Mouse (Mus musculus): ENCODE data around the gene Zfp990. TPM values are rescaled to one million over a fixed set of nuclear protein-coding genes. Genes with fewer than 3 reads are reported as not detected.
"Not testable (repeated sequence)": the region's sequence is repeated elsewhere in the genome, so short reads cannot be mapped to it uniquely, and the experiment has no call there.

The Zfp990 gene
- not detected for total RNA-seq (2018; cell fraction: chromatin; rRNA removed)
- not detected for total RNA-seq (2018; cell fraction: cytosol; rRNA removed)
- not detected for total RNA-seq (2018; cell fraction: nucleus; rRNA removed)
- not detected in 3 replicates for polyA plus RNA-seq (2018)

DNA sequence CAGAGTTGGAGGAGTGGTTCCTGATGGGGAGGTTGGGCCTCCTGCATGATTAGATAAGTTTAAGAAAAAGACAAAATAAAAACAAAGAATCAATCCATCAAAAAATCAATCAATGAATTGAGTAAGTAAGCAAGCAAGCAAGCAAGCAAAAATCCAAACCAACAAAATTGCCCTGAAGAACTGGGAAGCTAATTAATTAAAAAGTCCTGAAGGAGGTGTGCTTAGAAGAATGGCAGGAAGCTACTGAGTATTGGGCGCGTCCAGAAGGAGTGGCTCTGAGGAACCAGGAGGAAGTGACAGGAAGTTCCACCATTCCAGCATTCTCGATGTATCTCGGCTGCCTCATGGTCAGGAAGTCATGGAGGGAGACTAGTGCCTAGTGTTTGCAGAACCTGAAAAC is at the start of gene Zfp990:
Zfp990 (plus strand) TSS at position 301 of the 400 bp plus-strand sequence.
- not testable (repeated sequence) for H3K4me3 ChIP-seq (ENCODE audit: inconsistent target); H3K36me3 ChIP-seq (ENCODE audit: inconsistent target); H3K79me2 ChIP-seq (ENCODE audit: inconsistent target); H3K27ac ChIP-seq
- 80% methylated on average over 2 of the region's 4 CpGs for WGBS (ENCODE audit: missing documents)

DNA sequence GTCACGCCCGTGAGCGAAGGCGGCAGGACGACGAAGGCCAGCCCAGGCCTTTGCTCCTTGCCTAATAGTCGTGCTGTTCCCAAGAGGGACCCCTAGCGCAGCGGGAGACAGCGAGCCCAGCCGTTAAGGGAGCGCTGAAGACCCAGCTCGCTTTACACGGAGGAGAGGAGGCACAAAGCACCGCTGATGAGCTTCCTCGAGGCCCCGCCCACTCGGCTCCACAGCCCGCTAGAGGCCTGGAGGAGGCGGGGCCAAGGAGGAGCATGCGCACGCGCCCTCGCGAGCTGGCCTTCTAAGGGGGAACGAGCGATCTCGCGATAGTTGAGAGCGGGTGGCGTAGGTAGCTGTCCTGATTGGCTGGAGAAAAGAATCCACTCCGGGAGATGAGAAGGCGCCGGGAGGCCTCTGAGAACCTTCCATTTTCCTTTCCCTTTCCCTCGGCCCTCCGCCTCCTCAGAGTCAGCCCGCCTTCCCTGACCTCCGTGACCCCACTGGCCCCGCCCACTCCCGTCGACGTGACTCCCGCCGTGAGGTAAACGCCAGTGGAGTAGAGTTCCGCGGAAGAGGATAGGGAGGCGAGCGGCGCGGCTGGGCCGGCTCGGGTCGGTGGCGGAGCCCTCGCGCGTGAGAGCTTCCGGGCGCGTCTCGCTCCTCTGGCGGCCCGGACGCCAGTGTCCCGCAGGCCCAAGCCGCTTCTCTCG is 46.9 kb upstream of the Zfp990 start:
- not testable (repeated sequence) for H3K4me3 ChIP-seq (ENCODE audit: inconsistent target); H3K79me2 ChIP-seq (ENCODE audit: inconsistent target)

DNA sequence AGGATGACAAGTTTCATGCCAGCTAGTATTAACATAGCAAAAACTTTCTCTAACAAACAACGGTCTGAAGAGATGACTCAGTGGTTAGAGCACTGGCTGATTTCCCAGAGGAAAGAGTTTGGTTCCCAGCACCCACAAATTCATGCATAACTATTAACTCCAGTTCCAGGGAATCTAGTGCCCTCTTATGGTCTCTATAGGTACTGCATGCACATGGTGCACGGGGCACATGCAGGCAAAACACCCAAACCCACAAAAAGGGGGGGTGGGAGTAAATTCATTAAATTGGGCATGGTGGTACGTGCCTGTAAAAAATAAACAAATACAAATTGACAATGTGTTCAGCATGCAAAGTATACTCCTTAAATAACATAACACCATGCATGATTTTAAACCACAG is 32.4 kb upstream of the Zfp990 start:
- 77% methylated on average over 3 of the region's 3 CpGs for WGBS (ENCODE audit: missing documents)
- Histone ChIP-seq H3K36me3 (ENCODE audit: inconsistent target) (no peaks in the 10 kb centered on the region), H3K27ac (no peak overlapping the region), H3K79me2 (ENCODE audit: inconsistent target) (no peaks in the 10 kb centered on the region), H3K4me3 (ENCODE audit: inconsistent target) (no peak overlapping the region)

More for the DNA sequence above, 46.9 kb upstream of the Zfp990 start:
- 48% methylated on average over 19 of the region's 68 CpGs for WGBS (ENCODE audit: missing documents)
- H3K36me3 ChIP-seq (ENCODE audit: inconsistent target); H3K27ac ChIP-seq: not testable (repeated sequence)

GRCm38 (mm10) chr4:145480699-145481098 is 29.9 kb upstream of the Zfp990 start:
- not testable (repeated sequence) for H3K36me3 ChIP-seq (ENCODE audit: inconsistent target); H3K79me2 ChIP-seq (ENCODE audit: inconsistent target); H3K27ac ChIP-seq; H3K4me3 ChIP-seq (ENCODE audit: inconsistent target)
- WGBS (ENCODE audit: missing documents), result 83% methylated on average over 8 of the region's 8 CpGs

- H3K79me2 ChIP-seq (ENCODE audit: inconsistent target), result no peaks in the 10 kb centered on the region
- no peak overlapping the region for H3K27ac ChIP-seq
- no peaks in the 10 kb centered on the region for H3K36me3 ChIP-seq (ENCODE audit: inconsistent target)
- H3K4me3 ChIP-seq (ENCODE audit: inconsistent target), result no peak overlapping the region
Observed at GRCm38 (mm10) chr4:145489396-145489795, 21.2 kb upstream of the Zfp990 start.

- no peak overlapping the region for H3K27ac ChIP-seq
- 78% methylated on average over 10 of the region's 11 CpGs for WGBS (ENCODE audit: missing documents)
- no peaks in the 10 kb centered on the region for H3K79me2 ChIP-seq (ENCODE audit: inconsistent target)
- H3K4me3 ChIP-seq (ENCODE audit: inconsistent target), result no peak overlapping the region
- no peaks in the 10 kb centered on the region for H3K36me3 ChIP-seq (ENCODE audit: inconsistent target)
Observed at GRCm38 (mm10) chr4:145492132-145492531, 18.4 kb upstream of the Zfp990 start.

DNA sequence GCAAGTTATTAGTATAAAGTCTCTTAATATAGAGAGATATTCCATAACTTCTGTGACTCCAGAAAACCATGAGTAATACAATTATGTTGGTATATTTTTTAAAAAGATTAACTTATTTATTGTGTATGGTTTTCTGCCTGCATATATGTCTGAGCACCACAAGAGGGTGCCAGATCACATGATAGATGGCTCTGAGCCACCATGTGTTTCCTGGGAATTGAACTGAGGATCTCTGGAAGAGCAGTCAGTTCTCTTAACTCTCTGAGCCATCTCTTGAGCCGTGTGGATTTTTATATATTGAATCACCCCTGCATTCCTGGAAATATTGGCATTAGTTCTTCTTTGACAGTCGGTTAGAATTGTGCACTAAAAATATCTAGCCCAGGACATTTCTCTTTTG is 17.2 kb upstream of the Zfp990 start:
- H3K4me3 ChIP-seq (ENCODE audit: inconsistent target); H3K36me3 ChIP-seq (ENCODE audit: inconsistent target); H3K79me2 ChIP-seq (ENCODE audit: inconsistent target); H3K27ac ChIP-seq: not testable (repeated sequence)
- WGBS (ENCODE audit: missing documents), result 77% methylated on average over 2 of the region's 2 CpGs

GRCm38 (mm10) chr4:145514637-145515036 is 4.1 kb downstream of the Zfp990 start:
- H3K36me3 ChIP-seq (ENCODE audit: inconsistent target); H3K79me2 ChIP-seq (ENCODE audit: inconsistent target): not testable (repeated sequence)
- WGBS (ENCODE audit: missing documents), result 49% methylated on average over 2 of the region's 2 CpGs

DNA sequence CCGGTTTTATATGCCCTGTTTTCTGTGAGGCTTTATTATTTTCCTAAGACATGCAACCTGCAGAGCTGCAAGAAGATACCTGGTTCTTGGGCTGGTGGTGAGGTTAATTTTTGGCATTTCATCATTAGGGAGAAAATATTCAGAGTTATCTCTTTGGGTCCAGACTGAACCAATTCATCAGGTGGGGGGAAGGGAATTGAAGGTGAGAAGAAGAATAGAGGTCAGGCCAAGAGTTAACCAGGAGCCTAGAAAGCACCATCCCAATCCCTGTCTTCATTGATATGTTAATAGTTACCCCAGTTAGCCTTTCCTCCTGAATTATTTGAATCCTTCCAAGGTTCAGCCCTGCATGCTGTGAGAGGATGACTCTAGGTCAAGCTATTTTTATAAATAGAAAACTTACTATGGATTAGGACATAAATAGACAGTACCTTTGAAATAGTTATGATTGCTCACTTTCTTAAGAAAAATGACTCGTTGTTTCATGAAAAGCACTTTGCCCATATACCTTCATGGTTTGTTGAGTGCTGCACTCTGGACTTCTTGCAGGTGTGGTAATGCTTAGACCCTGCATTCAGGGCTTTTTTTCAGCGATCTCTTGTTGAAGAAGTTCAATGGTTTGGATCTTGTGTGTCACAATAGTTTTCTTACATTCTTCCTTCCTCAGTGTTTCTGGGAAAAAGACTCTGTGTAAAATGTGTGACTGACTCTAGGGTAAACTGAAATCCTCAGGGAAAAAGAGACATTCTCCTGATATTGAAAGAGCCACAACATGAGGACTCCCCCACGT is 5.4 kb downstream of the Zfp990 start:
- WGBS (ENCODE audit: missing documents), result 82% methylated on average over 4 of the region's 4 CpGs

More at GRCm38 (mm10) chr4:145514637-145515036, 4.1 kb downstream of the Zfp990 start:
- H3K27ac ChIP-seq; H3K4me3 ChIP-seq (ENCODE audit: inconsistent target): not testable (repeated sequence)

GRCm38 (mm10) chr4:145517391-145517790 is 6.8 kb downstream of the Zfp990 start:
- H3K79me2 ChIP-seq (ENCODE audit: inconsistent target); H3K36me3 ChIP-seq (ENCODE audit: inconsistent target); H3K4me3 ChIP-seq (ENCODE audit: inconsistent target); H3K27ac ChIP-seq: not testable (repeated sequence)
- no CpG with 5 or more reads among the region's 1 CpGs for WGBS (ENCODE audit: missing documents)

More for the DNA sequence above, 5.4 kb downstream of the Zfp990 start:
- H3K27ac ChIP-seq; H3K36me3 ChIP-seq (ENCODE audit: inconsistent target); H3K79me2 ChIP-seq (ENCODE audit: inconsistent target); H3K4me3 ChIP-seq (ENCODE audit: inconsistent target): not testable (repeated sequence)

GRCm38 (mm10) chr4:145543861-145544260 is 33.3 kb downstream of the Zfp990 start:
- not testable (repeated sequence) for H3K4me3 ChIP-seq (ENCODE audit: inconsistent target); H3K27ac ChIP-seq; H3K36me3 ChIP-seq (ENCODE audit: inconsistent target); H3K79me2 ChIP-seq (ENCODE audit: inconsistent target)
- WGBS (ENCODE audit: missing documents), result 80% methylated on average over 5 of the region's 5 CpGs

GRCm38 (mm10) chr4:145545106-145545505 is 34.5 kb downstream of the Zfp990 start:
- H3K79me2 ChIP-seq (ENCODE audit: inconsistent target); H3K36me3 ChIP-seq (ENCODE audit: inconsistent target); H3K27ac ChIP-seq; H3K4me3 ChIP-seq (ENCODE audit: inconsistent target): not testable (repeated sequence)
- WGBS (ENCODE audit: missing documents), result 27% methylated on average over 2 of the region's 2 CpGs

GRCm38 (mm10) chr4:145545734-145546349 is 35.3 kb downstream of the Zfp990 start:
- WGBS (ENCODE audit: missing documents), result 86% methylated on average over 6 of the region's 6 CpGs
- not testable (repeated sequence) for H3K27ac ChIP-seq; H3K4me3 ChIP-seq (ENCODE audit: inconsistent target); H3K36me3 ChIP-seq (ENCODE audit: inconsistent target); H3K79me2 ChIP-seq (ENCODE audit: inconsistent target)

- H3K79me2 ChIP-seq (ENCODE audit: inconsistent target); H3K4me3 ChIP-seq (ENCODE audit: inconsistent target); H3K36me3 ChIP-seq (ENCODE audit: inconsistent target); H3K27ac ChIP-seq: not testable (repeated sequence)
- WGBS (ENCODE audit: missing documents), result 96% methylated on average over 3 of the region's 3 CpGs
Observed at GRCm38 (mm10) chr4:145546477-145546876, 35.9 kb downstream of the Zfp990 start.

GRCm38 (mm10) chr4:145556680-145557079 is 46.1 kb downstream of the Zfp990 start:
- Histone ChIP-seq H3K36me3 (ENCODE audit: inconsistent target) (no peaks in the 10 kb centered on the region), H3K27ac (no peak overlapping the region), H3K4me3 (ENCODE audit: inconsistent target) (no peak overlapping the region), H3K79me2 (ENCODE audit: inconsistent target) (no peaks in the 10 kb centered on the region)
- 71% methylated on average over 1 of the region's 1 CpGs for WGBS (ENCODE audit: missing documents)

Data from macrophage (primary cell).